Mouse (Mus musculus) lung, postnatal 0 days (tissue): Measurements from ENCODE around the gene Tmem176a.

Experiments
- CTCF ChIP-seq: IDR thresholded peaks from 2 replicates; pipeline ENCODE4 v1.5.1; 2016; ENCODE audit warnings: antibody characterized with exemption, mild to moderate bottlenecking
- EP300 ChIP-seq: IDR thresholded peaks from 2 replicates; pipeline ENCODE4 v1.6.1; 2016; ENCODE audit warnings: antibody characterized with exemption, mild to moderate bottlenecking, control low read depth

DNA sequence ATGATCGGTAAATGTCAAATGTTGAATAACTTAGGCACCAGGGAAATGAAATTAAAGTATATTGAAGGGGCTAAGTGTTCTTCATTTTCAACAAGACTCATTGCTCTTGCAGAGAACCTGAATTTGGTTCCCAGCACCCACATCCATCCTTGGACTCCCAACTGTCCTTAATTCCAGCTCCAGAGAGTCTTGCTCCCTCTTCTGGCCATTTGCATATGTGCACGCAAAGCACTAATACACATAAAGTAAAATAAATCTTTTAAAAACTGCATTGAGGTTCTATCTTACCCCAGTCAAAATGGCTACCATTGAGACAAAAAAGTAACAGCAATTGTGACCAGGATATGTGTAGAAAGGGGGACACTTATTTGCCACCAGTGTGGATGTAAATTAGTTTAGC lies 13.4 kb downstream of the Tmem176a start:
- peak; percentile 50 for TF ChIP-seq CTCF
- TF ChIP-seq EP300, result no peak
